Mouse (Mus musculus) G1E (cell line): Measurements from ENCODE around the gene Prrt1. TPM values are rescaled to one million over a fixed set of nuclear protein-coding genes. Genes with fewer than 3 reads are reported as not detected.

Experiments
- ATAC-seq: 2 replicates; pipeline ENCODE4 v1.8.0; 2016; ENCODE audit warnings: mild to moderate bottlenecking; ENCODE audit not compliant: insufficient number of reproducible peaks, poor library complexity, low FRiP score, severe bottlenecking; ENCODE audit errors: extremely low read depth
- DNase-seq: peaks from one replicate; pipeline ENCODE4 v3.0.0; 2012; ENCODE audit warnings: low spot score
- H3K27me3 ChIP-seq: 2 replicates; pipeline ENCODE4 v1.6.1; 2012; ENCODE audit warnings: mild to moderate bottlenecking, low read length, inconsistent platforms; ENCODE audit not compliant: insufficient read depth
- H3K36me3 ChIP-seq: replicated peaks from 2 replicates; pipeline ENCODE3; 2012; ENCODE audit warnings: mild to moderate bottlenecking, inconsistent platforms
- H3K4me1 ChIP-seq: 2 replicates; pipeline ENCODE4 v1.6.1; 2012; ENCODE audit warnings: low read depth, low read length, inconsistent platforms, mixed read lengths; ENCODE audit not compliant: insufficient read depth
- H3K4me3 ChIP-seq: 2 replicates; pipeline ENCODE4 v1.5.1; 2012; ENCODE audit warnings: low read depth, mild to moderate bottlenecking, inconsistent platforms, low read length, moderate library complexity, mixed read lengths
- H3K9me3 ChIP-seq: replicated peaks from 2 replicates; pipeline ENCODE4 v1.6.1; 2012; ENCODE audit warnings: inconsistent platforms
- CTCF ChIP-seq: IDR thresholded peaks from 2 replicates; pipeline ENCODE4 v1.5.1; 2012; ENCODE audit warnings: low read depth, low read length, inconsistent platforms, mixed read lengths
- GATA1 ChIP-seq: IDR thresholded peaks from 2 replicates; pipeline ENCODE4 v1.6.1; 2012; ENCODE audit warnings: borderline replicate concordance, low read length, inconsistent platforms, mixed read lengths
- GATA2 ChIP-seq: IDR thresholded peaks from 2 replicates; pipeline ENCODE4 v1.6.1; 2012; ENCODE audit warnings: low read depth, low read length, inconsistent platforms, borderline replicate concordance
- POLR2AphosphoS5 ChIP-seq: IDR thresholded peaks from 2 replicates; pipeline ENCODE4 v1.6.1; 2012; ENCODE audit warnings: low read depth, low read length, inconsistent platforms; ENCODE audit not compliant: insufficient replicate concordance
- TAL1 ChIP-seq: conservative IDR thresholded peaks from 2 replicates; pipeline ENCODE4 v1.6.1; 2012; ENCODE audit warnings: low read depth, low read length, inconsistent platforms, mixed read lengths
- polyA plus RNA-seq: library from polyadenylated mRNA; stranded (reverse); fragments of >175 nt; gene quantifications from 2 replicates; pipeline ENCODE4 v1.2.3, GENCODE M21; 2012
- total RNA-seq, 2 experiments: library from RNA; stranded (forward) in 1 of 2; stranded (reverse) in 1 of 2; fragments of 200-1000 nt in 1 of 2; fragments of >200 nt in 1 of 2; fragmentation: Nextera tagmentation in 1 of 2; gene quantifications; 2 replicates each; pipeline ENCODE4 v1.2.3; 2014 to 2017

Gene Prrt1
- total and polyA plus RNA-seq, 3 experiments = not detected

DNA sequence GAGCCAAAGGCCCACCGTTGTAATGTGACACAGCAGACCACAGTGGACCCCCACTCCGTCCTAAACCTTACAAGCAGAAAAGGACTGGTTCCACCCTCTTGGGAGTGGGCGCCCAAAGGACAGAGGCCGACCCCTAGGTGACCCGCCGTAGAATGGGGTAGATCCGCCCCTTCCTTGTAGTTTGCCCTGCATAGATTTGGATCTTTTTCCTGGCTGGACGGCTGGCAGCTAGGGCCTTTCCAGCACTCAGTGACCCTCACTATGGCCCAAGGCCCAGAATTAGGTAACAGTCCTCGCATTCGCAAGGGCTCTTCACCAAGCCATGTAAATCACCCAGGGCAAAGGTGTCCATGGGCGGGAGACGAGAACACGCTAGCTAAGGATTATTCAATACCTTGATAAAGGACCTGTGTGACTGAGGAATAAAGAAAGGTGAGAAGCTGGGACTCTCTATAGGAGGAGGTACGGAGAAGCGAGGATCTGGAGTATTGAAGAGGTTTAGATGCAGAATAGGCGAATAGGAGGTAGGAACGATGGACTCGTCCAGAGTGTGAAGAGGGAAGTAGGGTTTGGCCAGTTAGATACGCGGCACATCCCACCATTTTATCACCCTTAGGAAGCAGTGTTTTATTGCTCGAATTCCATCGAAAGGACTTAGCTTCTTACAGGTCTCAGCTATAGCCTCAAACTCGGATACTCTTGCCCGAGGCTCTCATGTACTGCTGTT lies 24.7 kb upstream of the Prrt1 start:
- peaks cover 78% of the 10 kb centered on the region for H3K4me1 ChIP-seq
- ATAC-seq = no peak
- TF ChIP-seq POLR2AphosphoS5 (peak; percentile 34; the same call in 1 of the 2 replicates), GATA2 (no peak)
- H3K4me3 ChIP-seq = peak overlapping the region; percentile 94
- DNase-seq = no peak
- no peaks in the 10 kb centered on the region for H3K9me3 ChIP-seq
- H3K27me3 ChIP-seq = no peaks in the 10 kb centered on the region
- H3K36me3 ChIP-seq = peaks cover 56% of the 10 kb centered on the region

- TF ChIP-seq GATA1 (no peak), POLR2AphosphoS5 (no peak), GATA2 (no peak), CTCF (no peak), TAL1 (no peak)
- Histone ChIP-seq H3K36me3 (peaks cover 56% of the 10 kb centered on the region), H3K4me1 (peaks cover 78% of the 10 kb centered on the region), H3K4me3 (peak overlapping the region; percentile 94), H3K27me3 (no peaks in the 10 kb centered on the region), H3K9me3 (no peaks in the 10 kb centered on the region)
- ATAC-seq (peak; percentile 25; the same call in 1 of the 2 replicates), DNase-seq (peak; percentile 98)
These were observed 23.7 kb upstream of the Prrt1 start for GRCm38 (mm10) chr17:34605609-34606008.

- DNase-seq (no peak), ATAC-seq (no peak)
- Histone ChIP-seq H3K4me1 (peaks cover 81% of the 10 kb centered on the region), H3K9me3 (no peaks in the 10 kb centered on the region), H3K4me3 (peak overlapping the region; percentile 94), H3K27me3 (no peaks in the 10 kb centered on the region), H3K36me3 (peaks cover 56% of the 10 kb centered on the region)
- TF ChIP-seq CTCF (no peak), TAL1 (no peak), GATA2 (no peak), POLR2AphosphoS5 (no peak), GATA1 (no peak)
These were observed 22.9 kb upstream of the Prrt1 start for GRCm38 (mm10) chr17:34606186-34607039.

GRCm38 (mm10) chr17:34607997-34608396 lies 21.3 kb upstream of the Prrt1 start:
- Histone ChIP-seq H3K4me3 (no peak overlapping the region; the same call in 1 of the 2 replicates), H3K4me1 (peaks cover 82% of the 10 kb centered on the region), H3K27me3 (no peaks in the 10 kb centered on the region), H3K9me3 (no peaks in the 10 kb centered on the region), H3K36me3 (peaks cover 63% of the 10 kb centered on the region)
- ATAC-seq (no peak), DNase-seq (no peak)
- TF ChIP-seq GATA2 (no peak), CTCF (no peak), TAL1 (no peak), GATA1 (no peak), POLR2AphosphoS5 (no peak)

- ATAC-seq (no peak), DNase-seq (no peak)
- H3K9me3 ChIP-seq = no peaks in the 10 kb centered on the region
- TF ChIP-seq POLR2AphosphoS5 (no peak), CTCF (no peak), TAL1 (no peak), GATA1 (no peak), GATA2 (no peak)
- H3K4me3 ChIP-seq = peak overlapping the region; percentile 6; the same call in 1 of the 2 replicates
- peaks cover 99% of the 10 kb centered on the region for H3K4me1 ChIP-seq
- peaks cover 91% of the 10 kb centered on the region for H3K36me3 ChIP-seq
- no peaks in the 10 kb centered on the region for H3K27me3 ChIP-seq
These were observed 18.3 kb upstream of the Prrt1 start for GRCm38 (mm10) chr17:34611050-34611449.

DNA sequence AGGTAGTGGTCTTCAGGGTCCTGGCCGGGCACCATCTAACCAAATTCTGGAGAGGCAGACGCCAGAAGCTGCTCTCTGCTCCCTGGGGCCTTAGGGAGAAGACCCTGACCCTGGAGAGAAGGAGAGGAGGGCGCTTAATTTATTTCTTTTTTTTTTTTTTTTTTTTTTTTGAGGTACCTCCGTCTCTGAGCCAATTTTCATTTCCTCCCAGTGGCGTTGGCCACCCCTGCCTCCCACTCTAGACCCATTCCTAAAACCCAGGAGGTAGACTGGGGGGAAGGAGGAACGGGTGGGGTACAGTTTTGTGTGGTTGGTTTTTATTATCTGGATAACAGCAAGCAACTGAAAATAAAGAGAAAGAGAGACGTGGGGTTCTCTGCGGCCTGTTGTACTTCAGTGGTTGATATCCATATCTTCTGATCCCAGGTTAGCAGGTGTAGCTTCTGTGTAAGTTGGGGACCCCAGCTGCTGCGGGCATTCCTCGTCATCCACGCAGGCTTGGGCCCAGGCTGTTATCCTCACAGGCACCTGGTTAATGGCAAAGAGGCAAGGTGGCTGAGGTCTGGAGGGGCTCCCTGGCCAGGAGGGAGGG lies 16.2 kb upstream of the Prrt1 start:
- Histone ChIP-seq H3K27me3 (no peaks in the 10 kb centered on the region), H3K9me3 (no peaks in the 10 kb centered on the region), H3K4me3 (peak overlapping the region; percentile 62; the same call in 1 of the 2 replicates), H3K4me1 (peaks cover 83% of the 10 kb centered on the region), H3K36me3 (peaks cover 92% of the 10 kb centered on the region)
- peak; percentile 48 for DNase-seq
- TF ChIP-seq GATA1 = no peak
- peak; percentile 94 for TF ChIP-seq TAL1
- ATAC-seq = peak; percentile 19; the same call in 1 of the 2 replicates
